Mouse (Mus musculus) myocyte (in vitro differentiated cells): ENCODE measurements around the gene Heca.

Experiments
- CEBPB ChIP-seq: IDR thresholded peaks from 2 replicates; pipeline ENCODE4 v1.6.1; 2011; ENCODE audit warnings: mild to moderate bottlenecking, moderate library complexity; ENCODE audit not compliant: poor library complexity, insufficient read depth, severe bottlenecking
- POLR2A ChIP-seq: IDR thresholded peaks from one replicate; pipeline ENCODE4 v1.6.1; 2011; ENCODE audit warnings: low read depth, mild to moderate bottlenecking, control low read depth, moderate library complexity; ENCODE audit not compliant: insufficient read length
- POLR2AphosphoS2 ChIP-seq: IDR thresholded peaks from one replicate; pipeline ENCODE4 v1.6.1; 2011; ENCODE audit warnings: low read depth, control low read depth; ENCODE audit not compliant: insufficient read length
- TCF12 ChIP-seq: IDR thresholded peaks from one replicate; pipeline ENCODE4 v1.6.1; 2011; ENCODE audit warnings: mild to moderate bottlenecking, control low read depth; ENCODE audit not compliant: poor library complexity, insufficient read depth, severe bottlenecking

GRCm38 (mm10) chr10:17829205-17829604 is 118.7 kb downstream of the Heca start:
- TF ChIP-seq POLR2A (no peak), TCF12 (no peak), CEBPB (no peak), POLR2AphosphoS2 (no peak)
